Mouse (Mus musculus) ES-Bruce4 (cell line): ENCODE measurements at regions not wholly inside any gene's neighbourhood (a gene's known extent, or its start where the extent isn't known, plus 50 kb on each side); places are given as distances from the start of the nearest gene placed in this dataset.

Source experiments
- CTCF ChIP-seq: IDR thresholded peaks from one replicate; pipeline ENCODE4 v1.8.1; 2011; ENCODE audit warnings: low read depth, low read length
- POLR2A ChIP-seq: IDR thresholded peaks from one replicate; pipeline ENCODE4 v1.8.1; 2011; ENCODE audit warnings: low read length; ENCODE audit not compliant: insufficient read depth

GRCm38 (mm10) chr9:13973600-13973999 lies 146.1 kb downstream of the Fam76b start:
- TF ChIP-seq CTCF (no peak), POLR2A (no peak)
